Mouse (Mus musculus) liver, adult 2 months (tissue): ENCODE measurements at regions not wholly inside any gene's neighbourhood (a gene's known extent, or its start where the extent isn't known, plus 50 kb on each side); places are given as distances from the start of the nearest gene placed in this dataset.

ENCODE experiments used
- DNase-seq: peaks from one replicate; pipeline ENCODE4 v3.0.0-alpha.2; 2011; ENCODE audit warnings: low read depth, low spot score; ENCODE audit errors: extremely low read depth
- H3K27ac ChIP-seq: fragments of 200-500 bp; replicated peaks from 2 replicates; pipeline ENCODE4 v1.5.1; 2012; ENCODE audit warnings: low read depth, mild to moderate bottlenecking, control low read depth, inconsistent platforms, low read length; ENCODE audit not compliant: insufficient read depth
- H3K27me3 ChIP-seq: fragments of 200-500 bp; 2 replicates; pipeline ENCODE4 v1.6.1; 2012; ENCODE audit warnings: mild to moderate bottlenecking, moderate library complexity, low read length, inconsistent platforms; ENCODE audit not compliant: control insufficient read depth, insufficient read depth
- H3K36me3 ChIP-seq: fragments of 200-500 bp; 2 replicates; pipeline ENCODE4 v1.6.1; 2012; ENCODE audit warnings: low read length, inconsistent platforms; ENCODE audit not compliant: control insufficient read depth, insufficient read depth
- H3K4me1 ChIP-seq: fragments of 200-500 bp; 2 replicates; pipeline ENCODE4 v1.6.1; 2011; ENCODE audit warnings: low read length; ENCODE audit not compliant: control insufficient read depth, insufficient read depth
- H3K4me3 ChIP-seq: fragments of 200-500 bp; 2 replicates; pipeline ENCODE4 v1.5.1; 2011; ENCODE audit warnings: low read depth, mild to moderate bottlenecking, control low read depth, low read length, moderate library complexity; ENCODE audit not compliant: insufficient read depth
- H3K79me2 ChIP-seq: fragments of 200-500 bp; 2 replicates; pipeline ENCODE4 v1.6.1; 2012; ENCODE audit warnings: inconsistent platforms, mild to moderate bottlenecking, low read length, moderate library complexity; ENCODE audit not compliant: control insufficient read depth, insufficient read depth
- H3K9ac ChIP-seq: fragments of 200-500 bp; 2 replicates; pipeline ENCODE4 v1.6.1; 2012; ENCODE audit warnings: low read depth, mild to moderate bottlenecking, control low read depth, inconsistent platforms, low read length
- CTCF ChIP-seq: fragments of 200-500 bp; IDR thresholded peaks from 2 replicates; pipeline ENCODE4 v1.5.1; 2011; ENCODE audit warnings: low read depth, low read length, control low read depth
- POLR2A ChIP-seq: fragments of 200-500 bp; IDR thresholded peaks from 2 replicates; pipeline ENCODE4 v1.6.1; 2011; ENCODE audit warnings: low read length, control low read depth; ENCODE audit not compliant: insufficient read depth; ENCODE audit errors: extremely low read depth
- WGBS: fragments of 180-500 bp; shearing (Covaris S2); methylation state at CpG from one replicate; pipeline ENCODE4 v1.1.7; 2018; 5-methylcytosine and 5-hydroxymethylcytosine counted together

- Histone ChIP-seq H3K36me3 (no peaks in the 10 kb centered on the region), H3K9ac (no peak overlapping the region), H3K27ac (no peak overlapping the region), H3K27me3 (no peaks in the 10 kb centered on the region), H3K4me1 (no peaks in the 10 kb centered on the region), H3K79me2 (no peaks in the 10 kb centered on the region), H3K4me3 (no peak overlapping the region)
- no peak for TF ChIP-seq CTCF
- TF ChIP-seq POLR2A = no peak
- WGBS = 82% methylated on average over 6 of the region's 6 CpGs
- DNase-seq = no peak
Observed at GRCm38 (mm10) chr1:190274911-190275310, 104.4 kb upstream of the Prox1 start.

- no peak overlapping the region for H3K27ac ChIP-seq
- WGBS = 94% methylated on average over 17 of the region's 17 CpGs
Observed at GRCm38 (mm10) chr1:190270784-190271385, 100.4 kb upstream of the Prox1 start.

GRCm38 (mm10) chr1:190269181-190269580 lies 98.7 kb upstream of the Prox1 start:
- WGBS = 94% methylated on average over 7 of the region's 7 CpGs

More at GRCm38 (mm10) chr1:190270784-190271385, 100.4 kb upstream of the Prox1 start:
- DNase-seq = no peak
- TF ChIP-seq CTCF = no peak
- TF ChIP-seq POLR2A = no peak
- H3K4me3 ChIP-seq = no peak overlapping the region
- no peaks in the 10 kb centered on the region for H3K79me2 ChIP-seq
- no peaks in the 10 kb centered on the region for H3K36me3 ChIP-seq
- no peaks in the 10 kb centered on the region for H3K27me3 ChIP-seq
- H3K9ac ChIP-seq = no peak overlapping the region
- H3K4me1 ChIP-seq = no peaks in the 10 kb centered on the region

GRCm38 (mm10) chr1:190265085-190265780 lies 94.7 kb upstream of the Prox1 start:
- DNase-seq = no peak
- H3K36me3 ChIP-seq = no peaks in the 10 kb centered on the region
- 90% methylated on average over 9 of the region's 9 CpGs for WGBS
- H3K27me3 ChIP-seq = no peaks in the 10 kb centered on the region
- no peak overlapping the region for H3K9ac ChIP-seq
- no peak overlapping the region for H3K4me3 ChIP-seq
- TF ChIP-seq CTCF (no peak), POLR2A (no peak)
- no peak overlapping the region for H3K27ac ChIP-seq
- no peaks in the 10 kb centered on the region for H3K4me1 ChIP-seq
- no peaks in the 10 kb centered on the region for H3K79me2 ChIP-seq

More at GRCm38 (mm10) chr1:190269181-190269580, 98.7 kb upstream of the Prox1 start:
- Histone ChIP-seq H3K4me1 (no peaks in the 10 kb centered on the region), H3K9ac (no peak overlapping the region), H3K27ac (no peak overlapping the region), H3K4me3 (no peak overlapping the region), H3K36me3 (no peaks in the 10 kb centered on the region), H3K27me3 (no peaks in the 10 kb centered on the region), H3K79me2 (no peaks in the 10 kb centered on the region)
- TF ChIP-seq CTCF (no peak), POLR2A (no peak)
- DNase-seq = no peak

- Histone ChIP-seq H3K27me3 (no peaks in the 10 kb centered on the region), H3K79me2 (no peaks in the 10 kb centered on the region), H3K4me1 (no peaks in the 10 kb centered on the region), H3K27ac (no peak overlapping the region), H3K9ac (no peak overlapping the region), H3K36me3 (no peaks in the 10 kb centered on the region), H3K4me3 (no peak overlapping the region)
- TF ChIP-seq CTCF = no peak
- no peak for TF ChIP-seq POLR2A
- WGBS = 80% methylated on average over 8 of the region's 8 CpGs
- no peak for DNase-seq
Observed at GRCm38 (mm10) chr1:190264501-190264900, 94.0 kb upstream of the Prox1 start.

GRCm38 (mm10) chr1:190263620-190264019 lies 93.1 kb upstream of the Prox1 start:
- Histone ChIP-seq H3K79me2 (no peaks in the 10 kb centered on the region), H3K36me3 (no peaks in the 10 kb centered on the region), H3K4me1 (no peaks in the 10 kb centered on the region), H3K9ac (no peak overlapping the region), H3K27me3 (no peaks in the 10 kb centered on the region), H3K4me3 (no peak overlapping the region), H3K27ac (no peak overlapping the region)
- WGBS = 78% methylated on average over 7 of the region's 7 CpGs
- TF ChIP-seq CTCF = no peak
- TF ChIP-seq POLR2A = no peak
- DNase-seq = no peak
